Mouse (Mus musculus) 3134 (cell line): Measurements from ENCODE around the gene Pkm.

ENCODE experiments used
- DNase-seq: peaks from one replicate; pipeline ENCODE4 v3.0.0-alpha.2; 2011; ENCODE audit warnings: low spot score; ENCODE audit not compliant: insufficient read length; ENCODE audit errors: extremely low read depth

The Pkm gene

GRCm38 (mm10) chr9:59655958-59656634 lies at the start of gene Pkm:
TSS of gene Pkm (plus strand) at chr9:59656368.
- DNase-seq, result peak; percentile 100

- no peak for DNase-seq
These were observed 45.2 kb upstream of the Pkm start for GRCm38 (mm10) chr9:59610950-59611349.

GRCm38 (mm10) chr9:59615797-59616196 lies 40.4 kb upstream of the Pkm start:
- DNase-seq, result no peak

- peak; percentile 98 for DNase-seq
These were observed 39.4 kb upstream of the Pkm start, which contains the start of gene Parp6 for GRCm38 (mm10) chr9:59616622-59617306. TSS of gene Parp6 (plus strand) at chr9:59617284.

- DNase-seq, result no peak
These were observed 38.7 kb upstream of the Pkm start for GRCm38 (mm10) chr9:59617307-59617973.

GRCm38 (mm10) chr9:59638372-59638771 lies 17.8 kb upstream of the Pkm start:
- DNase-seq, result no peak

GRCm38 (mm10) chr9:59639936-59640335 lies 16.2 kb upstream of the Pkm start:
- no peak for DNase-seq

- DNase-seq, result no peak
These were observed 14.8 kb upstream of the Pkm start for GRCm38 (mm10) chr9:59641320-59641719.

GRCm38 (mm10) chr9:59649911-59650310 lies 6.3 kb upstream of the Pkm start:
- DNase-seq, result no peak

GRCm38 (mm10) chr9:59653371-59653770 lies 2.8 kb upstream of the Pkm start:
- peak; percentile 76 for DNase-seq

- no peak for DNase-seq
These were observed 1.7 kb upstream of the Pkm start for GRCm38 (mm10) chr9:59654450-59654983.

GRCm38 (mm10) chr9:59656635-59657617 lies 758 bp downstream of the Pkm start:
- DNase-seq, result peak; percentile 89

- DNase-seq, result no peak
These were observed 2.0 kb downstream of the Pkm start for GRCm38 (mm10) chr9:59658146-59658545.

- DNase-seq, result peak; percentile 75
These were observed 3.2 kb downstream of the Pkm start for GRCm38 (mm10) chr9:59659036-59660026.

- DNase-seq, result peak; percentile 61
These were observed 4.3 kb downstream of the Pkm start for GRCm38 (mm10) chr9:59660421-59660820.

GRCm38 (mm10) chr9:59661298-59661975 lies 5.3 kb downstream of the Pkm start:
- peak; percentile 49 for DNase-seq

- no peak for DNase-seq
These were observed 7.1 kb downstream of the Pkm start for GRCm38 (mm10) chr9:59663226-59663625.

GRCm38 (mm10) chr9:59663957-59664356 lies 7.8 kb downstream of the Pkm start:
- no peak for DNase-seq
